Mouse (Mus musculus): ENCODE results near the gene Gfer. TPM values are rescaled to one million over a fixed set of nuclear protein-coding genes. Genes with fewer than 3 reads are reported as not detected.

Gfer gene
- polyA plus RNA-seq, 1 experiment from 2014 or later = 23.9 TPM

- H3K9ac ChIP-seq (ENCODE audit: low read depth, low read length) = no peak overlapping the region
- H3K4me2 ChIP-seq (ENCODE audit: low read depth, low read length) = no peak overlapping the region
- H3K9me3 ChIP-seq (replicated peaks; ENCODE audit: control insufficient read depth, low read length) = no peaks in the 10 kb centered on the region
- H3K27ac ChIP-seq (ENCODE audit: low read length) = no peak overlapping the region
- H3K4me3 ChIP-seq (ENCODE audit: low read depth, low read length) = no peak overlapping the region
- 75% methylated on average over 9 of the region's 9 CpGs for WGBS (ENCODE audit: insufficient replicate concordance)
- ATAC-seq (ENCODE audit: low read depth) = no peak
- H3K27me3 ChIP-seq (ENCODE audit: control insufficient read depth, insufficient read depth, low read depth, low read length) = no peaks in the 10 kb centered on the region
- H3K4me1 ChIP-seq (ENCODE audit: control insufficient read depth, low read depth, low read length) = peaks cover 13% of the 10 kb centered on the region
- peaks cover 22% of the 10 kb centered on the region for H3K36me3 ChIP-seq (ENCODE audit: control insufficient read depth, insufficient read depth)
Measured at GRCm38 (mm10) chr17:24701251-24701650, 5.3 kb upstream of the Gfer start.

GRCm38 (mm10) chr17:24699473-24699872 is 3.5 kb upstream of the Gfer start:
- no peak overlapping the region for H3K4me3 ChIP-seq (ENCODE audit: low read depth, low read length)
- WGBS (ENCODE audit: insufficient replicate concordance) = 63% methylated on average over 2 of the region's 2 CpGs
- ATAC-seq (ENCODE audit: low read depth) = no peak
- H3K4me1 ChIP-seq (ENCODE audit: control insufficient read depth, low read depth, low read length) = peaks cover 19% of the 10 kb centered on the region
- no peaks in the 10 kb centered on the region for H3K9me3 ChIP-seq (replicated peaks; ENCODE audit: control insufficient read depth, low read length)
- H3K9ac ChIP-seq (ENCODE audit: low read depth, low read length) = no peak overlapping the region
- no peaks in the 10 kb centered on the region for H3K27me3 ChIP-seq (ENCODE audit: control insufficient read depth, insufficient read depth, low read depth, low read length)
- H3K36me3 ChIP-seq (ENCODE audit: control insufficient read depth, insufficient read depth) = peaks cover 22% of the 10 kb centered on the region
- H3K27ac ChIP-seq (ENCODE audit: low read length) = no peak overlapping the region
- no peak overlapping the region for H3K4me2 ChIP-seq (ENCODE audit: low read depth, low read length)

- H3K36me3 ChIP-seq (ENCODE audit: control insufficient read depth, insufficient read depth) = peaks cover 15% of the 10 kb centered on the region
- ATAC-seq (ENCODE audit: low read depth) = no peak
- no peaks in the 10 kb centered on the region for H3K9me3 ChIP-seq (replicated peaks; ENCODE audit: control insufficient read depth, low read length)
- no peak overlapping the region for H3K4me3 ChIP-seq (ENCODE audit: low read depth, low read length)
- WGBS (ENCODE audit: insufficient replicate concordance) = 68% methylated on average over 9 of the region's 9 CpGs
- peaks cover 19% of the 10 kb centered on the region for H3K4me1 ChIP-seq (ENCODE audit: control insufficient read depth, low read depth, low read length)
- no peaks in the 10 kb centered on the region for H3K27me3 ChIP-seq (ENCODE audit: control insufficient read depth, insufficient read depth, low read depth, low read length)
- H3K9ac ChIP-seq (ENCODE audit: low read depth, low read length) = no peak overlapping the region
- no peak overlapping the region for H3K4me2 ChIP-seq (ENCODE audit: low read depth, low read length)
- H3K27ac ChIP-seq (ENCODE audit: low read length) = no peak overlapping the region
Measured at GRCm38 (mm10) chr17:24698715-24699114, 2.8 kb upstream of the Gfer start.

- no peak overlapping the region for H3K27ac ChIP-seq (ENCODE audit: low read length)
- H3K4me1 ChIP-seq (ENCODE audit: control insufficient read depth, low read depth, low read length) = peaks cover 19% of the 10 kb centered on the region
- no peaks in the 10 kb centered on the region for H3K9me3 ChIP-seq (replicated peaks; ENCODE audit: control insufficient read depth, low read length)
- 21% methylated on average over 5 of the region's 5 CpGs for WGBS (ENCODE audit: insufficient replicate concordance)
- no peak for ATAC-seq (ENCODE audit: low read depth)
- no peak overlapping the region for H3K4me3 ChIP-seq (ENCODE audit: low read depth, low read length)
- H3K36me3 ChIP-seq (ENCODE audit: control insufficient read depth, insufficient read depth) = peaks cover 14% of the 10 kb centered on the region
- no peak overlapping the region for H3K9ac ChIP-seq (ENCODE audit: low read depth, low read length)
- no peak overlapping the region for H3K4me2 ChIP-seq (ENCODE audit: low read depth, low read length)
- H3K27me3 ChIP-seq (ENCODE audit: control insufficient read depth, insufficient read depth, low read depth, low read length) = no peaks in the 10 kb centered on the region
Measured at GRCm38 (mm10) chr17:24697985-24698384, 2.0 kb upstream of the Gfer start.

GRCm38 (mm10) chr17:24695326-24696010 is 488 bp downstream of the Gfer start:
- 8% methylated on average over 51 of the region's 51 CpGs for WGBS (ENCODE audit: insufficient replicate concordance)
- Histone ChIP-seq H3K36me3 (ENCODE audit: control insufficient read depth, insufficient read depth) (no peaks in the 10 kb centered on the region; the same call in 1 of the 2 replicates), H3K9ac (ENCODE audit: low read depth, low read length) (peak overlapping the region; percentile 86), H3K4me3 (ENCODE audit: low read depth, low read length) (peak overlapping the region; percentile 85), H3K27me3 (ENCODE audit: control insufficient read depth, insufficient read depth, low read depth, low read length) (peaks cover 14% of the 10 kb centered on the region), H3K4me2 (ENCODE audit: low read depth, low read length) (peak overlapping the region; percentile 94), H3K4me1 (ENCODE audit: control insufficient read depth, low read depth, low read length) (peaks cover 19% of the 10 kb centered on the region), H3K27ac (ENCODE audit: low read length) (peak overlapping the region; percentile 80), H3K9me3 (replicated peaks; ENCODE audit: control insufficient read depth, low read length) (no peaks in the 10 kb centered on the region)
- ATAC-seq (ENCODE audit: low read depth) = peak; percentile 3; the same call in 1 of the 2 replicates

GRCm38 (mm10) chr17:24692385-24692784 is 3.6 kb downstream of the Gfer start:
- H3K27ac ChIP-seq (ENCODE audit: low read length) = no peak overlapping the region
- ATAC-seq (ENCODE audit: low read depth) = no peak
- H3K4me3 ChIP-seq (ENCODE audit: low read depth, low read length) = no peak overlapping the region
- H3K27me3 ChIP-seq (ENCODE audit: control insufficient read depth, insufficient read depth, low read depth, low read length) = peaks cover 45% of the 10 kb centered on the region
- no peaks in the 10 kb centered on the region; the same call in 1 of the 2 replicates for H3K36me3 ChIP-seq (ENCODE audit: control insufficient read depth, insufficient read depth)
- H3K9me3 ChIP-seq (replicated peaks; ENCODE audit: control insufficient read depth, low read length) = no peaks in the 10 kb centered on the region
- H3K9ac ChIP-seq (ENCODE audit: low read depth, low read length) = no peak overlapping the region
- H3K4me2 ChIP-seq (ENCODE audit: low read depth, low read length) = no peak overlapping the region
- WGBS (ENCODE audit: insufficient replicate concordance) = 53% methylated on average over 5 of the region's 5 CpGs
- H3K4me1 ChIP-seq (ENCODE audit: control insufficient read depth, low read depth, low read length) = peaks cover 28% of the 10 kb centered on the region

- H3K27me3 ChIP-seq (ENCODE audit: control insufficient read depth, insufficient read depth, low read depth, low read length) = peaks cover 49% of the 10 kb centered on the region
- ATAC-seq (ENCODE audit: low read depth) = no peak
- no peak within 1 kb of the TSS for H3K27ac ChIP-seq (ENCODE audit: low read length)
- peak within 1 kb of the TSS; percentile 44 for H3K4me2 ChIP-seq (ENCODE audit: low read depth, low read length)
- peaks cover 19% of the 10 kb centered on the region for H3K4me1 ChIP-seq (ENCODE audit: control insufficient read depth, low read depth, low read length)
- no peaks in the 10 kb centered on the region; the same call in 1 of the 2 replicates for H3K36me3 ChIP-seq (ENCODE audit: control insufficient read depth, insufficient read depth)
- H3K9ac ChIP-seq (ENCODE audit: low read depth, low read length) = no peak within 1 kb of the TSS
- 3% methylated on average over 55 of the region's 55 CpGs for WGBS (ENCODE audit: insufficient replicate concordance)
- no peaks in the 10 kb centered on the region for H3K9me3 ChIP-seq (replicated peaks; ENCODE audit: control insufficient read depth, low read length)
- peak within 1 kb of the TSS; percentile 26 for H3K4me3 ChIP-seq (ENCODE audit: low read depth, low read length)
Measured at GRCm38 (mm10) chr17:24689251-24690081, 6.5 kb downstream of the Gfer start, which contains the start of gene Syngr3. Gene Syngr3 (minus strand): TSS chr17:24689955.

- H3K4me3 ChIP-seq (ENCODE audit: low read depth, low read length) = peak overlapping the region; percentile 59
- peak overlapping the region; percentile 78 for H3K4me2 ChIP-seq (ENCODE audit: low read depth, low read length)
- H3K4me1 ChIP-seq (ENCODE audit: control insufficient read depth, low read depth, low read length) = peaks cover 19% of the 10 kb centered on the region
- no peak for ATAC-seq (ENCODE audit: low read depth)
- H3K36me3 ChIP-seq (ENCODE audit: control insufficient read depth, insufficient read depth) = no peaks in the 10 kb centered on the region; the same call in 1 of the 2 replicates
- H3K27me3 ChIP-seq (ENCODE audit: control insufficient read depth, insufficient read depth, low read depth, low read length) = peaks cover 49% of the 10 kb centered on the region
- no peaks in the 10 kb centered on the region for H3K9me3 ChIP-seq (replicated peaks; ENCODE audit: control insufficient read depth, low read length)
- no peak overlapping the region for H3K27ac ChIP-seq (ENCODE audit: low read length)
- WGBS (ENCODE audit: insufficient replicate concordance) = 16% methylated on average over 23 of the region's 23 CpGs
- no peak overlapping the region; the same call in 1 of the 2 replicates for H3K9ac ChIP-seq (ENCODE audit: low read depth, low read length)
Measured at GRCm38 (mm10) chr17:24687599-24687998, 8.4 kb downstream of the Gfer start.

Measured in liver, embryonic 16.5 days (tissue).